Mouse (Mus musculus): ENCODE results near the gene Entpd6.

GRCm38 (mm10) chr2:150788768-150789550 is 40.1 kb downstream of the Entpd6 start:
- TF ChIP-seq CTCF (IDR thresholded peaks at IDR 0.05; ENCODE audit: low read depth, low read length), result no peak
- no peak for TF ChIP-seq POLR2A (IDR thresholded peaks at IDR 0.05; ENCODE audit: extremely low read depth, insufficient read depth, low read length)

Data from liver, adult 2 months (tissue).